In the genomic region with DNA sequence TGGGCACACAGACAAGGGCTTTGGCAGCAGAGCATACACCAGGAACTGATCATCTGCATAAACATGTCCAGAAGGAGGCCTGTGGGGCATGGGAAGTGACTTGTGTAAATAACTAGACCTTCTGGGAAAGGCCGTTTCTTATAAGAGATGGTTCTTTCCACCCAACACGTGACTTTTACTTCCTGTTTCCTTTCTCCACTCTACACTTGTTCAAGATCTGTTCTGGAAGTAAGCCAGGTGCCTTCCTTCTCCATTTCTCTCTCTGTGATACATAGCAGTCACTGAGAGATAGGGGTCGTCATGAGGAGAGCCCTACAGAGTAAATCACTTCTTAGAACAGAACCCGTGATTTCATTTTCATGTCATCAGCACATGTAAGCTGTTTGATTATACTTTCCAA, we compare ENCODE assay signal across 25 mouse cellular contexts.
DNase-seq lines count a peak whose midpoint lies in the region; ATAC-seq and TF ChIP-seq lines count a peak whose summit lies in the region.
"Had no signal": no experiment of that assay in that cellular context is flagged by ENCODE, and none has a peak within 500 bp of the region (broad histone marks: within the 10 kb centered on the region; RNA-seq: fewer than 3 reads in every experiment).

No protein-coding gene starts in this region.

- H3K27ac ChIP-seq in lung, postnatal 0 days (ENCODE audit: low read length) = no peak overlapping the region
- no peak overlapping the region for H3K27ac ChIP-seq in MEL (ENCODE audit: control insufficient read depth, low read depth, low read length)
- no peak overlapping the region for H3K27ac ChIP-seq in cerebellum, adult 2 months (ENCODE audit: insufficient read depth, low read length)
- H3K27ac ChIP-seq: embryonic facial prominence, embryonic 12.5 days; embryonic facial prominence, embryonic 15.5 days; forebrain, embryonic 12.5 days; gastrocnemius, adult 2 months; heart, adult 2 months; heart, embryonic 10.5 days; hindbrain, embryonic 12.5 days; hindbrain, embryonic 15.5 days had no signal

- no peaks in the 10 kb centered on the region for H3K9me3 ChIP-seq in lung, postnatal 0 days (ENCODE audit: low read length)
- H3K9me3 ChIP-seq in MEL (replicated peaks; ENCODE audit: insufficient read depth, low read length) = no peaks in the 10 kb centered on the region
- H3K9me3 ChIP-seq: embryonic facial prominence, embryonic 12.5 days; embryonic facial prominence, embryonic 15.5 days; forebrain, embryonic 12.5 days; G1E; heart, embryonic 10.5 days; hindbrain, embryonic 12.5 days; hindbrain, embryonic 15.5 days had no signal

- no peak overlapping the region for H3K4me3 ChIP-seq in lung, postnatal 0 days (ENCODE audit: low read depth, low read length)
- H3K4me3 ChIP-seq in MEL (ENCODE audit: control insufficient read depth in 1 of 2, insufficient read depth in 1 of 2, low read depth in 2 of 2, low read length in 2 of 2) = no peak overlapping the region
- H3K4me3 ChIP-seq in cerebellum, adult 2 months (replicated peaks; ENCODE audit: insufficient read depth, low read depth, low read length) = no peak overlapping the region
- H3K4me3 ChIP-seq: embryonic facial prominence, embryonic 12.5 days; embryonic facial prominence, embryonic 15.5 days; erythroblast, embryonic 14.5 days; forebrain, embryonic 12.5 days; gastrocnemius, adult 2 months; heart, adult 2 months; heart, embryonic 10.5 days; hindbrain, embryonic 12.5 days; hindbrain, embryonic 15.5 days had no signal

- peak; percentile 7 for DNase-seq in lung, postnatal 0 days (ENCODE audit: low spot score)
- no peak for DNase-seq in lung, postnatal 14 days
- peak; percentile 76 for DNase-seq in MEL (ENCODE audit: low read depth, low spot score)
- no peak for DNase-seq in cerebellum, adult 2 months
- DNase-seq: adrenal gland, adult 8-10 months; adrenal gland, postnatal 25 days; cerebellum, adult 11-12 months; cerebellum, adult 9-10 months; cerebellum, postnatal 14 days; forebrain, postnatal 0 days; gastrocnemius, adult 2 months; gastrocnemius, postnatal 14 days; heart, adult 2 months had no signal

- no peak overlapping the region for H3K9ac ChIP-seq in lung, postnatal 0 days (replicated peaks; ENCODE audit: low read depth)
- no peak overlapping the region for H3K9ac ChIP-seq in MEL (ENCODE audit: control insufficient read depth, low read depth, low read length, poor library complexity, severe bottlenecking)
- H3K9ac ChIP-seq: embryonic facial prominence, embryonic 12.5 days; embryonic facial prominence, embryonic 15.5 days; forebrain, embryonic 12.5 days; forebrain, postnatal 0 days; hindbrain, embryonic 12.5 days; hindbrain, embryonic 15.5 days had no signal

- H3K27me3 ChIP-seq in lung, postnatal 0 days (replicated peaks; ENCODE audit: insufficient read depth, low read length) = no peaks in the 10 kb centered on the region
- no peaks in the 10 kb centered on the region for H3K27me3 ChIP-seq in MEL (ENCODE audit: control insufficient read depth in 1 of 2, insufficient read depth in 2 of 2, low read length in 2 of 2)
- H3K27me3 ChIP-seq in cerebellum, adult 2 months (ENCODE audit: control insufficient read depth, insufficient read depth, low read length) = no peaks in the 10 kb centered on the region
- H3K27me3 ChIP-seq: embryonic facial prominence, embryonic 12.5 days; embryonic facial prominence, embryonic 15.5 days; hindbrain, embryonic 12.5 days; hindbrain, embryonic 15.5 days had no signal

- TF ChIP-seq EP300 in lung, postnatal 0 days (IDR thresholded peaks at IDR 0.05) = no peak
- no peak for TF ChIP-seq EP300 in MEL (IDR thresholded peaks at IDR 0.05; ENCODE audit: low read depth in 1 of 2, low read length in 2 of 2)

- H3K79me2 ChIP-seq in MEL (ENCODE audit: control insufficient read depth, insufficient read depth, low read length, poor library complexity) = no peaks in the 10 kb centered on the region

- H3K4me2 ChIP-seq in lung, postnatal 0 days (replicated peaks; ENCODE audit: low read depth, low read length) = no peak overlapping the region
- H3K4me2 ChIP-seq: embryonic facial prominence, embryonic 12.5 days; embryonic facial prominence, embryonic 15.5 days; forebrain, embryonic 12.5 days; hindbrain, embryonic 12.5 days; hindbrain, embryonic 15.5 days had no signal

- no peaks in the 10 kb centered on the region for H3K36me3 ChIP-seq in lung, postnatal 0 days (ENCODE audit: insufficient read depth, low read length)
- peaks cover 0 to 2% of the 10 kb centered on the region in 2 experiments; a peak in 1 of 4 replicates for H3K36me3 ChIP-seq in MEL (ENCODE audit: control insufficient read depth in 1 of 2, insufficient read depth in 2 of 2, low read length in 2 of 2)
- H3K36me3 ChIP-seq: embryonic facial prominence, embryonic 12.5 days; embryonic facial prominence, embryonic 15.5 days; forebrain, embryonic 12.5 days; G1E; heart, embryonic 10.5 days; hindbrain, embryonic 12.5 days; hindbrain, embryonic 15.5 days had no signal

- TF ChIP-seq CTCF in lung, postnatal 0 days (IDR thresholded peaks at IDR 0.05) = no peak
- no peak for TF ChIP-seq CTCF in MEL (IDR thresholded peaks at IDR 0.05 in 2 of 3, conservative IDR thresholded peaks at IDR 0.05 in 1 of 3; ENCODE audit: control insufficient read depth in 1 of 3, insufficient read depth in 1 of 3, low read depth in 2 of 3, low read length in 3 of 3, poor library complexity in 1 of 3, severe bottlenecking in 1 of 3)
- TF ChIP-seq CTCF in cerebellum, adult 2 months (IDR thresholded peaks at IDR 0.05; ENCODE audit: borderline replicate concordance, insufficient read depth, low read depth, low read length) = no peak

- TF ChIP-seq RAD21 in MEL (IDR thresholded peaks at IDR 0.05; ENCODE audit: low read depth, low read length) = no peak

- no peaks in the 10 kb centered on the region for H3K4me1 ChIP-seq in lung, postnatal 0 days (ENCODE audit: insufficient read depth, low read depth, low read length)
- H3K4me1 ChIP-seq in MEL (ENCODE audit: control insufficient read depth in 1 of 2, insufficient read depth in 2 of 2, low read length in 2 of 2) = peaks cover 0 to 2% of the 10 kb centered on the region in 2 experiments; a peak in 2 of 4 replicates
- no peaks in the 10 kb centered on the region for H3K4me1 ChIP-seq in cerebellum, adult 2 months (ENCODE audit: control insufficient read depth, insufficient read depth, low read length)
- H3K4me1 ChIP-seq: embryonic facial prominence, embryonic 12.5 days; forebrain, embryonic 12.5 days; hindbrain, embryonic 12.5 days; hindbrain, embryonic 15.5 days had no signal

- ATAC-seq in lung, postnatal 0 days = no peak
- ATAC-seq in granulocyte monocyte progenitor cell, adult 5-6 weeks (replicated peaks; ENCODE audit: poor library complexity, severe bottlenecking) = peak; percentile 33; the same call in 1 of the 2 replicates
- no peak for ATAC-seq in erythroblast, adult 5-6 weeks (replicated peaks; ENCODE audit: low FRiP score, poor library complexity, severe bottlenecking)
- ATAC-seq: activated CD4-positive, CD25-positive, alpha-beta regulatory T cell, adult 4 months; forebrain, postnatal 0 days; intestine, postnatal 0 days had no signal

- TF ChIP-seq POLR2A in MEL (IDR thresholded peaks at IDR 0.05; ENCODE audit: control insufficient read depth in 1 of 2, insufficient read depth in 1 of 2, low read depth in 1 of 2, low read length in 2 of 2, poor library complexity in 1 of 2) = no peak
- TF ChIP-seq POLR2A in cerebellum, adult 2 months (IDR thresholded peaks at IDR 0.05; ENCODE audit: borderline replicate concordance, insufficient read depth, low read length) = no peak

- 26% methylated on average over 4 of the region's 4 CpGs for WGBS in lung, postnatal 0 days
- 56% methylated on average over 4 of the region's 4 CpGs for WGBS in cerebellum, adult 2 months

TF ChIP-seq in MEL, 35 proteins besides CTCF, POLR2A, EP300 and RAD21:
- no peak for TF ChIP-seq CHD2 (IDR thresholded peaks at IDR 0.05; ENCODE audit: low read length)
- TF ChIP-seq MAX (IDR thresholded peaks at IDR 0.05; ENCODE audit: low read length) = peak; percentile 85
- TF ChIP-seq HCFC1 (IDR thresholded peaks at IDR 0.05; ENCODE audit: low read depth, low read length) = no peak
- TF ChIP-seq SIN3A (IDR thresholded peaks at IDR 0.05; ENCODE audit: low read length) = no peak
- no peak for TF ChIP-seq POLR2AphosphoS2 (IDR thresholded peaks at IDR 0.05; ENCODE audit: low read length)
- TF ChIP-seq JUND (IDR thresholded peaks at IDR 0.05; ENCODE audit: low read depth, low read length) = no peak
- TF ChIP-seq ELF1 (IDR thresholded peaks at IDR 0.05; ENCODE audit: low read depth, low read length) = no peak
- no peak for TF ChIP-seq MAZ (IDR thresholded peaks at IDR 0.05; ENCODE audit: low read depth, low read length)
- no peak for TF ChIP-seq GABPA (IDR thresholded peaks at IDR 0.05; ENCODE audit: low read depth, low read length)
- no peak for TF ChIP-seq UBTF (IDR thresholded peaks at IDR 0.05; ENCODE audit: borderline replicate concordance, insufficient read depth, low read depth, low read length)
- TF ChIP-seq TCF12 (IDR thresholded peaks at IDR 0.05; ENCODE audit: low read depth, low read length) = no peak
- TF ChIP-seq GATA1 (IDR thresholded peaks at IDR 0.05; ENCODE audit: low read depth, low read length) = no peak
- no peak for TF ChIP-seq ZC3H11A (IDR thresholded peaks at IDR 0.05; ENCODE audit: low read depth, low read length)
- peak in 1 of 2 experiments; percentile 65; a peak in 1 of 4 replicates for TF ChIP-seq USF2 (IDR thresholded peaks at IDR 0.05; ENCODE audit: borderline replicate concordance in 1 of 2, insufficient read depth in 1 of 2, low read depth in 1 of 2, low read length in 2 of 2)
- TF ChIP-seq MXI1 (IDR thresholded peaks at IDR 0.05; ENCODE audit: low read depth, low read length) = no peak
- no peak for TF ChIP-seq ETS1 (IDR thresholded peaks at IDR 0.05; ENCODE audit: low read depth, low read length)
- 0 out of 2 replicates have a peak, but pooled peaks have one; percentile 14 for TF ChIP-seq RCOR1 (IDR thresholded peaks at IDR 0.05; ENCODE audit: low read depth, low read length)
- TF ChIP-seq E2F4 (IDR thresholded peaks at IDR 0.05; ENCODE audit: borderline replicate concordance, low read depth, low read length) = no peak
- no peak for TF ChIP-seq MEF2A (IDR thresholded peaks at IDR 0.05; ENCODE audit: extremely low read depth, insufficient replicate concordance, low read depth, low read length, poor library complexity, severe bottlenecking)
- no peak for TF ChIP-seq NRF1 (IDR thresholded peaks at IDR 0.05; ENCODE audit: insufficient read depth, low read depth, low read length, poor library complexity, severe bottlenecking)
- no peak for TF ChIP-seq KAT2A (conservative IDR thresholded peaks at IDR 0.05; ENCODE audit: low read depth, low read length)
- TF ChIP-seq BHLHE40 (IDR thresholded peaks at IDR 0.05; ENCODE audit: borderline replicate concordance, low read depth, low read length) = peak; percentile 51; the same call in 1 of the 2 replicates
- TF ChIP-seq MYB (IDR thresholded peaks at IDR 0.05; ENCODE audit: low read depth, low read length) = no peak
- peak; percentile 92 for TF ChIP-seq USF1 (IDR thresholded peaks at IDR 0.05; ENCODE audit: low read depth, low read length)

Comparison
In these comparisons a context has a peak if more than half of its experiments do, and no peak if none do; other contexts are left out.
1. DNase-seq: peak in lung, postnatal 0 days (single experiment) and MEL (single experiment); none in lung, postnatal 14 days (single experiment) and cerebellum, adult 2 months (0 of 2).